Mouse (Mus musculus): ENCODE results near the gene Slc2a3.

- TF ChIP-seq CTCF (IDR thresholded peaks at IDR 0.05; ENCODE audit: low read depth, low read length) (no peak), GATA1 (IDR thresholded peaks at IDR 0.05; ENCODE audit: borderline replicate concordance, low read length) (no peak), POLR2AphosphoS5 (IDR thresholded peaks at IDR 0.05; ENCODE audit: insufficient replicate concordance, low read depth, low read length) (no peak), GATA2 (IDR thresholded peaks at IDR 0.05; ENCODE audit: borderline replicate concordance, low read depth, low read length) (no peak)
Measured at GRCm38 (mm10) chr6:122825923-122826742, 24.7 kb upstream of the Slc2a3 start.

Measured in G1E (cell line).